Mouse (Mus musculus): ENCODE results near the gene Zfp687. TPM values are rescaled to one million over a fixed set of nuclear protein-coding genes. Genes with fewer than 3 reads are reported as not detected.

Zfp687 gene
- polyA plus RNA-seq, 1 experiment from 2014 or later: 7.2 TPM

GRCm38 (mm10) chr3:94959871-94960270, 55.4 kb downstream of the Zfp687 start:
- no peak overlapping the region for H3K4me3 ChIP-seq (replicated peaks)
- peaks cover 10% of the 10 kb centered on the region for H3K4me1 ChIP-seq (replicated peaks)
- no peak overlapping the region for H3K27ac ChIP-seq (replicated peaks)
- no peaks in the 10 kb centered on the region for H3K9me3 ChIP-seq (replicated peaks)
- 64% methylated on average over 8 of the region's 8 CpGs for WGBS (ENCODE audit: insufficient replicate concordance)
- peaks cover 26% of the 10 kb centered on the region for H3K36me3 ChIP-seq (replicated peaks)
- no peaks in the 10 kb centered on the region for H3K27me3 ChIP-seq
- ATAC-seq (ENCODE audit: insufficient read depth): no peak
- no peak overlapping the region for H3K4me2 ChIP-seq
- no peak overlapping the region for H3K9ac ChIP-seq

GRCm38 (mm10) chr3:94958295-94958694, 57.0 kb downstream of the Zfp687 start:
- no peak overlapping the region for H3K4me2 ChIP-seq
- no peak overlapping the region for H3K9ac ChIP-seq
- no peaks in the 10 kb centered on the region for H3K27me3 ChIP-seq
- H3K9me3 ChIP-seq (replicated peaks): no peaks in the 10 kb centered on the region
- no peak overlapping the region for H3K4me3 ChIP-seq (replicated peaks)
- H3K27ac ChIP-seq (replicated peaks): no peak overlapping the region
- 55% methylated on average over 8 of the region's 8 CpGs for WGBS (ENCODE audit: insufficient replicate concordance)
- ATAC-seq (ENCODE audit: insufficient read depth): no peak
- peaks cover 26% of the 10 kb centered on the region for H3K36me3 ChIP-seq (replicated peaks)
- H3K4me1 ChIP-seq (replicated peaks): peaks cover 22% of the 10 kb centered on the region

Small RNA genes within 50 kb of the gene (microRNA-seq; reads per million reads assigned to microRNA genes)
- 0.76 reads per million for gene Mir7013

Other genes with a start within 250 kb of the Zfp687 start
- gene Cgn, start 229.0 kb downstream of the Zfp687 start, polyA plus RNA-seq (2015; fragmentation: Nextera tagmentation; extraction: Ambion mirVana): 11.2 and 14.1 TPM in 2 replicates
- 2.9 and 3.3 TPM in 2 replicates for gene Pogz, start 177.9 kb downstream of the Zfp687 start, polyA plus RNA-seq (2015; fragmentation: Nextera tagmentation; extraction: Ambion mirVana)
- 166 and 172 TPM in 2 replicates for gene Psmb4, start 128.5 kb downstream of the Zfp687 start, polyA plus RNA-seq (2015; fragmentation: Nextera tagmentation; extraction: Ambion mirVana)
- gene Selenbp1, start 82.4 kb downstream of the Zfp687 start, polyA plus RNA-seq (2015; fragmentation: Nextera tagmentation; extraction: Ambion mirVana): 98.5 and 126 TPM in 2 replicates
- 1.3 and 1.5 TPM in 2 replicates for gene Rfx5, start 61.4 kb downstream of the Zfp687 start, polyA plus RNA-seq (2015; fragmentation: Nextera tagmentation; extraction: Ambion mirVana)
- gene Pi4kb, start 40.7 kb downstream of the Zfp687 start, polyA plus RNA-seq (2015; fragmentation: Nextera tagmentation; extraction: Ambion mirVana): 8.7 and 10.3 TPM in 2 replicates
- 151 and 159 TPM in 2 replicates for gene Psmd4, start 27.2 kb upstream of the Zfp687 start, polyA plus RNA-seq (2015; fragmentation: Nextera tagmentation; extraction: Ambion mirVana)
- 8.5 and 8.7 TPM in 2 replicates for gene Pip5k1a, start 91.5 kb upstream of the Zfp687 start, polyA plus RNA-seq (2015; fragmentation: Nextera tagmentation; extraction: Ambion mirVana)
- 31.4 and 36.6 TPM in 2 replicates for gene Vps72, start 95.6 kb upstream of the Zfp687 start, polyA plus RNA-seq (2015; fragmentation: Nextera tagmentation; extraction: Ambion mirVana)
- gene Tmod4, start 109.0 kb upstream of the Zfp687 start, polyA plus RNA-seq (2015; fragmentation: Nextera tagmentation; extraction: Ambion mirVana): 0.53 and 0.88 TPM in 2 replicates
- 25.6 and 26.1 TPM in 2 replicates for gene Scnm1, start 118.6 kb upstream of the Zfp687 start, polyA plus RNA-seq (2015; fragmentation: Nextera tagmentation; extraction: Ambion mirVana)
- 7.1 and 8.3 TPM in 2 replicates for gene Lysmd1, start 118.6 kb upstream of the Zfp687 start, polyA plus RNA-seq (2015; fragmentation: Nextera tagmentation; extraction: Ambion mirVana)
- gene Tnfaip8l2, start 126.9 kb upstream of the Zfp687 start, polyA plus RNA-seq (2015; fragmentation: Nextera tagmentation; extraction: Ambion mirVana): 9.3 and 9.8 TPM in 2 replicates
- gene Sema6c, start 145.0 kb upstream of the Zfp687 start, polyA plus RNA-seq (2015; fragmentation: Nextera tagmentation; extraction: Ambion mirVana): 0.37 and 0.68 TPM in 2 replicates
- gene Gabpb2, start 202.5 kb upstream of the Zfp687 start, polyA plus RNA-seq (2015; fragmentation: Nextera tagmentation; extraction: Ambion mirVana): 6.2 and 7.1 TPM in 2 replicates
- gene Cdc42se1, start 213.3 kb upstream of the Zfp687 start, polyA plus RNA-seq (2015; fragmentation: Nextera tagmentation; extraction: Ambion mirVana): 36.7 and 42.6 TPM in 2 replicates
- 2.2 and 2.7 TPM in 2 replicates for gene Mllt11, start 216.7 kb upstream of the Zfp687 start, polyA plus RNA-seq (2015; fragmentation: Nextera tagmentation; extraction: Ambion mirVana)
- gene Gm128, start 226.2 kb upstream of the Zfp687 start, polyA plus RNA-seq (2015; fragmentation: Nextera tagmentation; extraction: Ambion mirVana): 0.07 and 0.12 TPM in 2 replicates
- gene Bnipl, start 235.7 kb upstream of the Zfp687 start, polyA plus RNA-seq (2015; fragmentation: Nextera tagmentation; extraction: Ambion mirVana): not detected in 2 replicates